Mouse (Mus musculus) erythroblast, embryonic 14.5 days (primary cell): ENCODE results near the gene Sema4b.

Source experiments
- GATA1 ChIP-seq: IDR thresholded peaks from 2 replicates; pipeline ENCODE4 v1.6.1; 2012; ENCODE audit warnings: low read length, inconsistent platforms, mixed read lengths
- TAL1 ChIP-seq: IDR thresholded peaks from 3 replicates; pipeline ENCODE4 v1.6.1; 2012; ENCODE audit warnings: low read length, inconsistent platforms, mixed read lengths

DNA sequence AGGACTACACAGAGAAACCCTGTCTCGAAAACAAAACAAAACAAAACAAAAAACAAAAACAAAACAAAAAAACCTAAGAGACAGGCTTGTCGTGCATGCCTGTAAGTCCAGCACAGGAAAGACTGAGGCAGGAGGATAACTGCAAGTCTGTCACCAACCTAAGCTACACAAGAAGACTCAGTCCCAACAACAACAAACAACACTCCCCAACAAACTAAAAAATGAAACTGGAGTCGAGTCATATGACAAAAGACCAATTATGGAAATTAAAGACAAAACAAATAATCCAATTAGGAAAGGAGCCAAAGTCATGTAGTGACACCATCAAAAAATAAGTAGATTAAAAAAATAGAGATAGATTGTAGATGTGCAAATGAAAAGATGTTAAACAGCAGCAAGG is 6.4 kb upstream of the Sema4b start:
- no peak for TF ChIP-seq TAL1
- no peak for TF ChIP-seq GATA1
